Mouse (Mus musculus): Measurements from ENCODE around the gene Srcin1.

Srcin1 gene

GRCm38 (mm10) chr11:97462538-97462937 is 113.4 kb downstream of the Srcin1 start:
- no peak for DNase-seq (ENCODE audit: low read depth)

DNA sequence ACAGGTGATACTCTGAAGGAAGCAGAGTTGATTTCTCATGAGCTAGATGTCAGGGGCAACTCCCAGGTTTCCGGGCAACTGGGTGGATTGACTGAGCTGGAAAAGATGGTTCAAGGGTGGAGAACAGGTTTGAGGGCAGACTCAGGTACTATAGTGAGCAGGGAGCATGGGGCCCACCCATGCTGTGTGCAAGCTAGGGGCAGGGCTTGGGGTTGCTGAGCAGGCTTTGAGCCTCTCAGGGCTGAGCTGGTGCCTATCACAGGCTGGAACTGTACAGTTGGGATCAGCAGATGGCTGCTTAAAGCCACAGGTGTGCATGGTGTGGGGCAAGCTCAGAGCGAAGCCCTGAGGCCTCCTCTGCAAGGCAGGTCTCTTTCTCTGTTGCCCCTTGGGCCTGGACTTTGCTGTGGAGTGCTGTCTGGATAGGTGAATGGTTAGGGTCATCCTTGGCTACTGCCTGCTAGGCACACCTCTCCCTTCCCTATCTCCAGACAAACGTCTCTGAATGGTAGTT is 114.6 kb downstream of the Srcin1 start:
- DNase-seq (ENCODE audit: low read depth): no peak
